Mouse (Mus musculus) lung, postnatal 0 days (tissue): ENCODE data around the gene Sit1.

Experiments
- CTCF ChIP-seq: IDR thresholded peaks from 2 replicates; pipeline ENCODE4 v1.5.1; 2016; ENCODE audit warnings: antibody characterized with exemption, mild to moderate bottlenecking
- EP300 ChIP-seq: IDR thresholded peaks from 2 replicates; pipeline ENCODE4 v1.6.1; 2016; ENCODE audit warnings: antibody characterized with exemption, mild to moderate bottlenecking, control low read depth

DNA sequence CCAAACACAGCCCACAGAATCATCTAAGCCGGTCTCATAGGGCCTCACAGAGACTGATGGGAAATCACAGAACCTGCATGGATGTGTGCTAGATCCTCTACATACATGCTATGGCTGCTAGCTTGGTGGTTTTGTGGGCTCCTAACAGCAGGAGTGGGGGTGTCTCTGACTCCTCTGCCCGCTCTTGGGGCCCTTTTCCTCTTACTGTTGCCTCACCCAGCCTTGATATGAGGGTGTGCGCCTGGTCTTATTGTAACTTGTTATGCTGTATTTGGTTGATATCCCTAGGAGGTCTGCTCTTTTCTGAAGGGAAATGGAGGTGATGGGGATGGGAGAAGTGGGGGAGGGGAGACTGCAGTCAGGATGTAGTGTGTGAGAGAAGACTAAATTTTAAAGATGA is 6.1 kb upstream of the Sit1 start:
- TF ChIP-seq CTCF: no peak
- TF ChIP-seq EP300: no peak
